Mouse (Mus musculus) liver, postnatal 0 days (tissue): Measurements from ENCODE around the gene Pus10.

Source experiments
- CTCF ChIP-seq: sonication (generic); IDR thresholded peaks from 2 replicates; pipeline ENCODE4 v1.5.1; 2016; ENCODE audit warnings: antibody characterized with exemption, low read depth
- EP300 ChIP-seq: IDR thresholded peaks from 2 replicates; pipeline ENCODE4 v1.6.1; 2016; ENCODE audit warnings: antibody characterized with exemption, low read depth, mild to moderate bottlenecking

GRCm38 (mm10) chr11:23667128-23667527 is 1.7 kb downstream of the Pus10 start:
- TF ChIP-seq EP300, result no peak
- TF ChIP-seq CTCF, result no peak
